Mouse (Mus musculus): ENCODE data around the gene 9930111J21Rik2. TPM values are rescaled to one million over a fixed set of nuclear protein-coding genes. Genes with fewer than 3 reads are reported as not detected.

The 9930111J21Rik2 gene
- polyA plus RNA-seq, 1 experiment: 5.3 TPM

- TF ChIP-seq POLR2A (IDR thresholded peaks at IDR 0.05; ENCODE audit: borderline replicate concordance, extremely low read depth, low read depth, low read length) (no peak), CTCF (IDR thresholded peaks at IDR 0.05; ENCODE audit: insufficient read depth, low read length) (no peak)
- DNase-seq: no peak
- 67% methylated on average over 5 of the region's 5 CpGs for WGBS
- peak overlapping the region; percentile 31 for H3K4me3 ChIP-seq (replicated peaks; ENCODE audit: extremely low read depth, low read depth, low read length)
- peaks cover 16% of the 10 kb centered on the region for H3K4me1 ChIP-seq (ENCODE audit: control insufficient read depth, insufficient read depth, low read length)
These were observed 38.1 kb upstream of the 9930111J21Rik2 start for GRCm38 (mm10) chr11:49088990-49089652.

DNA sequence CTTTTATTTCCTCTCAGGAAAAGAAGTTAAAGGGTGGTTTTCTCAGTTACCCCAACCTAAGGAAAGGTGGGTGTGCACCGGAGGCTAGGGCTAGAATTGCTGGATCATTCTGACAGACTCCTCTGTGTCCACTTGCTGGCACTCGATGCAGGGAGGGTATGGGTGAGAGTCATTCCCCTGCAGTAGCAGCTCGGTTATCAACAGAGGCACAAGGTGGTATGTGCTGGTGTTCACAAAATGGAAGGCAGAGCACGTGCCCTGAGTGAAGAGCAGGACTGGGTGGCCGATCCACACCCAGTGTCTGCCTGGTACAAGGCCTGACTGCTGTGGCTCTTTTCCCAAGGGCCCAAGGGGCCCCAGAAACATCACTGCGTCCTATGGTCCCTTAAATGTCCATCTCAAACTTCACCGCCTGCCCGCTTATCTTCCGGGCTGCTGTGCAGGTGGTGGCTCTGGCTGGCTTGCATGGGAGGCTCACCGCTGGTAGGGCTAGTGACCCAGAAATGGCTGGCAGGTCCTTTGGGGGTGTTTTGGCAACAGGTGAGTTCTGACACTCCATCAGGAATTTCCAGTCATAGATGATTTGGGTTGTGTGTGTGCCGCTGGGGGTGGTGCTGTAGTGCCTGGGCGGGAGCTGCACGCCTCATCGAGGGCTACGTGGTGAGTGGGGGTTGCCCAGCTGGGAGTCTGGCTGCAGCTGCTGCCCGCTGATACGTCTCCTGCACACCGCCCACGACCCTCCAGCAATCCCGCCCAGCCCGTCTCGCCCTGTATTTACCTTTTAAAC is 37.0 kb upstream of the 9930111J21Rik2 start:
- peaks cover 20% of the 10 kb centered on the region for H3K4me1 ChIP-seq (ENCODE audit: control insufficient read depth, insufficient read depth, low read length)
- TF ChIP-seq POLR2A (IDR thresholded peaks at IDR 0.05; ENCODE audit: borderline replicate concordance, extremely low read depth, low read depth, low read length) (no peak), CTCF (IDR thresholded peaks at IDR 0.05; ENCODE audit: insufficient read depth, low read length) (no peak)
- 17% methylated on average over 22 of the region's 22 CpGs for WGBS
- peak; percentile 45 for DNase-seq
- peak overlapping the region; percentile 79 for H3K4me3 ChIP-seq (replicated peaks; ENCODE audit: extremely low read depth, low read depth, low read length)

- TF ChIP-seq POLR2A (IDR thresholded peaks at IDR 0.05; ENCODE audit: borderline replicate concordance, extremely low read depth, low read depth, low read length) (peak; percentile 51; the same call in 1 of the 2 replicates), CTCF (IDR thresholded peaks at IDR 0.05; ENCODE audit: insufficient read depth, low read length) (no peak)
- H3K4me3 ChIP-seq (replicated peaks; ENCODE audit: extremely low read depth, low read depth, low read length): peak overlapping the region; percentile 91
- WGBS: 29% methylated on average over 6 of the region's 6 CpGs
- no peak for DNase-seq
- H3K4me1 ChIP-seq (ENCODE audit: control insufficient read depth, insufficient read depth, low read length): peaks cover 22% of the 10 kb centered on the region
These were observed 35.9 kb upstream of the 9930111J21Rik2 start for GRCm38 (mm10) chr11:49086858-49087361.

GRCm38 (mm10) chr11:49084875-49085274 is 33.8 kb upstream of the 9930111J21Rik2 start:
- whole genome bisulfite sequencing: 10% methylated on average over 3 of the region's 3 CpGs
- Histone ChIP-seq H3K4me3 (replicated peaks; ENCODE audit: extremely low read depth, low read depth, low read length) (no peak overlapping the region), H3K4me1 (ENCODE audit: control insufficient read depth, insufficient read depth, low read length) (peaks cover 24% of the 10 kb centered on the region)
- TF ChIP-seq CTCF (IDR thresholded peaks at IDR 0.05; ENCODE audit: insufficient read depth, low read length): peak; percentile 24; the same call in 1 of the 2 replicates
- TF ChIP-seq POLR2A (IDR thresholded peaks at IDR 0.05; ENCODE audit: borderline replicate concordance, extremely low read depth, low read depth, low read length): no peak
- no peak for DNase-seq

- Histone ChIP-seq H3K4me3 (replicated peaks; ENCODE audit: extremely low read depth, low read depth, low read length) (no peak overlapping the region), H3K4me1 (ENCODE audit: control insufficient read depth, insufficient read depth, low read length) (peaks cover 24% of the 10 kb centered on the region)
- DNase-seq: no peak
- 79% methylated on average over 1 of the region's 1 CpGs for WGBS
- TF ChIP-seq POLR2A (IDR thresholded peaks at IDR 0.05; ENCODE audit: borderline replicate concordance, extremely low read depth, low read depth, low read length): no peak
- TF ChIP-seq CTCF (IDR thresholded peaks at IDR 0.05; ENCODE audit: insufficient read depth, low read length): no peak
These were observed 33.3 kb upstream of the 9930111J21Rik2 start for GRCm38 (mm10) chr11:49084385-49084784.

GRCm38 (mm10) chr11:49083808-49084207 is 32.8 kb upstream of the 9930111J21Rik2 start:
- 81% methylated on average over 3 of the region's 3 CpGs for WGBS
- no peak for TF ChIP-seq POLR2A (IDR thresholded peaks at IDR 0.05; ENCODE audit: borderline replicate concordance, extremely low read depth, low read depth, low read length)
- no peak for TF ChIP-seq CTCF (IDR thresholded peaks at IDR 0.05; ENCODE audit: insufficient read depth, low read length)
- no peak for DNase-seq
- Histone ChIP-seq H3K4me3 (replicated peaks; ENCODE audit: extremely low read depth, low read depth, low read length) (no peak overlapping the region), H3K4me1 (ENCODE audit: control insufficient read depth, insufficient read depth, low read length) (peaks cover 24% of the 10 kb centered on the region)

DNA sequence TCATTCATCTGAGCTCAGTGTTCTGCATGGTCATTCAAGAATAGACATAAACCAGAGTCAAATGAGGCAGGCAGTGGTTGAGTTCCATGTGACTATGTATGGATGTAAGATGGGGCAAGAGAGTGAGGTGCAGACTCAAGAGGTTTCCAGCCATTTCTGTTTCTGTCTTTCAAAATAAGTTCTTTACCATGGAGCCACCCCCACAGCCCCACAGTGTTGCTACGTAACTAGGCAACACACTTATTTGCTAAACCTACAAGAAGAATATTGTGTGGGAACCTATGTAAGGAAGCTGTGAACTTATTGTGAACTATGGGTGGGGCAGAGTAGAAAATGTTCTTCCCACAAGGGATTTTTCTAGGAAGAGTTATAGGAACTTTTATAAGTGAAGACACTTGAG is 32.1 kb upstream of the 9930111J21Rik2 start:
- 73% methylated on average over 1 of the region's 1 CpGs for WGBS
- Histone ChIP-seq H3K4me1 (ENCODE audit: control insufficient read depth, insufficient read depth, low read length) (peaks cover 24% of the 10 kb centered on the region), H3K4me3 (replicated peaks; ENCODE audit: extremely low read depth, low read depth, low read length) (no peak overlapping the region)
- no peak for DNase-seq
- TF ChIP-seq CTCF (IDR thresholded peaks at IDR 0.05; ENCODE audit: insufficient read depth, low read length): no peak
- no peak for TF ChIP-seq POLR2A (IDR thresholded peaks at IDR 0.05; ENCODE audit: borderline replicate concordance, extremely low read depth, low read depth, low read length)

GRCm38 (mm10) chr11:49081886-49082285 is 30.8 kb upstream of the 9930111J21Rik2 start:
- DNase-seq: no peak
- no peak overlapping the region for H3K4me3 ChIP-seq (replicated peaks; ENCODE audit: extremely low read depth, low read depth, low read length)
- TF ChIP-seq CTCF (IDR thresholded peaks at IDR 0.05; ENCODE audit: insufficient read depth, low read length) (no peak), POLR2A (IDR thresholded peaks at IDR 0.05; ENCODE audit: borderline replicate concordance, extremely low read depth, low read depth, low read length) (no peak)
- H3K4me1 ChIP-seq (ENCODE audit: control insufficient read depth, insufficient read depth, low read length): peaks cover 20% of the 10 kb centered on the region
- WGBS: 72% methylated on average over 3 of the region's 3 CpGs

- Histone ChIP-seq H3K4me1 (ENCODE audit: control insufficient read depth, insufficient read depth, low read length) (peaks cover 21% of the 10 kb centered on the region), H3K4me3 (replicated peaks; ENCODE audit: extremely low read depth, low read depth, low read length) (no peak overlapping the region)
- no peak for TF ChIP-seq POLR2A (IDR thresholded peaks at IDR 0.05; ENCODE audit: borderline replicate concordance, extremely low read depth, low read depth, low read length)
- no peak for TF ChIP-seq CTCF (IDR thresholded peaks at IDR 0.05; ENCODE audit: insufficient read depth, low read length)
- 39% methylated on average over 4 of the region's 4 CpGs for WGBS
- no peak for DNase-seq
These were observed 30.3 kb upstream of the 9930111J21Rik2 start for GRCm38 (mm10) chr11:49081356-49081755.

Data from lung, adult 2 months (tissue).